Mouse (Mus musculus) cerebellum, adult 8-10 months (tissue): Measurements from ENCODE around the gene Clk1.
"Not testable (repeated sequence)": the region's sequence is repeated elsewhere in the genome, so short reads cannot be mapped to it uniquely, and the experiment has no call there.

Experiments used
- DNase-seq: peaks from one replicate; pipeline ENCODE4 v3.0.0; 2022

Clk1 gene

DNA sequence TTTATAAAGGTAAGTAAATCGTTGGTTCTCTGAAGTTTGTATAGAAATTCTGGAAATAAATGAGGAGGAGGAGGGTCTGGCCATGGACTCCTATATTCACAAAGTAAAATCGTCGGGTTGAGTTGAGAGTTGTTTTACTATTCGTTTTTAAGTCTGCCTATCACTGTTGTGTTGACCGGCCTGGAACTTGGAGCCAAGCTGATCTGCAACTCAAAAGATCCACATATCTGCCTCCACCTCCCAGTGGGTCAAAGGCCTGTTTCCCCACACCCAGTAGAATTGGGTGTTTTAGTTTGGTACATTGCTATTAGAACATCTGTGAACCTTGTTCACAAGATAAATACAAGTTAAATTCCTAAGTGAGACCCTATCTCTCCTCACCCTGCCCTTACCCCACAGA, 20.1 kb downstream of the Clk1 start:
- DNase-seq, result no peak

DNA sequence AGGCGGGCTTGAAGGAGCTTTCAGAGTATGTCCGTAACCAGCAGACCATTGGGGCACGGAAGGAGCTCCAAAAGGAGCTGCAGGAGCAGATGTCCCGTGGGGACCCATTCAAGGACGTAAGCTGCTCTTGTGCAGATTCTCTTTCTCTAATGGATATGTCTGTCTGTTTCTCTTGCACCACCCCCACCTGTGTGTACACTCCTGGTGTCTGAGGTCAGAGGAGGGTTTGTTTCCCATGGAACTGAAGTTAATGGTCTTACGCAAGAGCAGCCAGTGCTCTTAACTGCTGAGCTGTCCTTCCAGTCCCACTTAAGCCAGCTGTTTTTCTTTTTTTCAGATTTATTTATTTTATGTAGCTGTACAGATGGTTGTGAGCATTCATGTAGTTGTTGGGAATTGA, 22.5 kb downstream of the Clk1 start:
- DNase-seq, result no peak

GRCm38 (mm10) chr1:58397731-58398130, 26.1 kb downstream of the Clk1 start:
- DNase-seq, result no peak

DNA sequence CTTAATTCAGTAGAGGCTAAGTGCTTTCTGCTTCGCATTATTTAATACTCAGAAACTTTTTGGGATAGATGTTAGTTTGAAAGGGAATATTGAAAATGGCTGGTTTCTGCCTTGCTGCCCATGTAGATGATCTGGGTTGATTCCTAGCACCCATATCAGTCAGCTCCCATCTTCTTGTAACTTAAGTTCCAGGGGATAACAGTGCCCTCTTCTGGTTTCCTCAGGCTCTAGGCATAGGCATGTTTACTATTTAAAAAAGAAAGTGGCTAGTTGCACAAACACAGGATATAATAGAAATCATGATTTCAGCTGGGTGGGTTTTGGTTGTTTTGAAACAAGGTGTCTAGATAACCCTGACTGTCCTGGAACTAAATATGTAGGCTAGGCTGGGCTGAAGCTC, 27.7 kb downstream of the Clk1 start:
- no peak for DNase-seq

- no peak for DNase-seq
Measured at GRCm38 (mm10) chr1:58395341-58395740, 28.5 kb downstream of the Clk1 start.

DNA sequence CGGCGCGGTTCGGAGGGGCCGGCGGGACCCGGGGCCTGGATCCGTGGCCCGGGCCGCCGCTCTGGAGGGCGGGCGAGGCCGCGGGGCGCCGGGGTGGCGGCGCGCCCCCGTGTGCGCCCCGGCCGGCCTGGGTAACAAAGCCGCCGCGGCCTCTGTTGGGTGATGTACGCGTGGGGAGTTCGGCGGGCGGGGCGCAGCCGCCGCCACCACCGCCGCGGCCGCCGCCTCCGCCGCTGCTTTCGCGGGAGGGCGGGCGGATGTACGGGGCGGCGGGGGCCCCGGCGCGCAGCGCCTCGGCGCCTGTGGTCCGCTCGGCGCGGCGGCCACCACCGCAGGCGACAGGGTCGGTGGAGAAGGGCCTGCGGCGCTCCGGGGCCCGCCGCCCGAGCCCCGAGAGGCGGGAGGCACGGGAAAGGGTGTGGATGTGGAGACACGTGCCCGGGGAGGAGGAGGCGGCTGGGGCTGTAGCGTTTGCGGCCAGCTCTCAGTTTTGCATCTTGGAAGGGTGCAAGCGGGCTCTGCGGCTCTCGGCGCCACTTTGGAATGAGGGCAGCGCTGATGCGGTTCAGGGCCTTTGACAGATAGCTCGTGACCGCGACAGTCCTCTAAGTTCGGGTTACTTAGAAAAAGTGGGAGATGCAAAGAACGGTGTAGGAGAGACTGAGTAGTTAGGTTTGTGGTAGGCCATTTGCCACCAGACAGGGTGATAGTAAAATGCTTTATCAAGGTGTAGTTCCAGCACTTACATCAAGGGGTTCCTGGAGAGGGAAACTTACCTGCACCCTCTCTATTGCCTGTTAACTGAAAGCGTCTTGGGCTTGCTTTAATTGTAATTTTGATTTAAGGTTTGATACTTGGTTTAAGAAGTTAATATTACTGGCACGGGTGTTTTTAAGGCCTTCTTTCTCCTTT, 30.3 kb downstream of the Clk1 start:
- peak; percentile 40 for DNase-seq

GRCm38 (mm10) chr1:58392652-58393283, 31.1 kb downstream of the Clk1 start, which contains the start of gene Bzw1:
TSS of gene Bzw1 (plus strand) at chr1:58392898.
- DNase-seq, result peak; percentile 92

DNA sequence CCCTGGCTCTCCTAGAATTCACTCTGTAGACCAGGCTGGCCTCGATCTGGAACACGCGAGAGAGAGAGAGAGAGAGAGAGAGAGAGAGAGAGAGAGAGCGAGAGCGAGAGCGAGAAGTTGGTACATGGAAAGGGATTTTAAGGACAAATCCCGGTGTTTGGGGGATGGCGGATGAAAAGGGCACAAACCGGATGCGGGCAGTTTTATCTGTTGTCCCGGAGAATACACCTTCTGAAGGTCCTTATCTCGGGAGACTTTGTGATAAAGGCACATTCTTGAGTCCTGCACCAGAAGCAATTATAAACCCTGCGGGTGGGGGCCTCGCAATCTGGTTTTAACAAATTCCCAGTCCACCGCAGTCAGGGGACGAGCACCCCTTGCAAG, 31.6 kb downstream of the Clk1 start:
- no peak for DNase-seq

DNA sequence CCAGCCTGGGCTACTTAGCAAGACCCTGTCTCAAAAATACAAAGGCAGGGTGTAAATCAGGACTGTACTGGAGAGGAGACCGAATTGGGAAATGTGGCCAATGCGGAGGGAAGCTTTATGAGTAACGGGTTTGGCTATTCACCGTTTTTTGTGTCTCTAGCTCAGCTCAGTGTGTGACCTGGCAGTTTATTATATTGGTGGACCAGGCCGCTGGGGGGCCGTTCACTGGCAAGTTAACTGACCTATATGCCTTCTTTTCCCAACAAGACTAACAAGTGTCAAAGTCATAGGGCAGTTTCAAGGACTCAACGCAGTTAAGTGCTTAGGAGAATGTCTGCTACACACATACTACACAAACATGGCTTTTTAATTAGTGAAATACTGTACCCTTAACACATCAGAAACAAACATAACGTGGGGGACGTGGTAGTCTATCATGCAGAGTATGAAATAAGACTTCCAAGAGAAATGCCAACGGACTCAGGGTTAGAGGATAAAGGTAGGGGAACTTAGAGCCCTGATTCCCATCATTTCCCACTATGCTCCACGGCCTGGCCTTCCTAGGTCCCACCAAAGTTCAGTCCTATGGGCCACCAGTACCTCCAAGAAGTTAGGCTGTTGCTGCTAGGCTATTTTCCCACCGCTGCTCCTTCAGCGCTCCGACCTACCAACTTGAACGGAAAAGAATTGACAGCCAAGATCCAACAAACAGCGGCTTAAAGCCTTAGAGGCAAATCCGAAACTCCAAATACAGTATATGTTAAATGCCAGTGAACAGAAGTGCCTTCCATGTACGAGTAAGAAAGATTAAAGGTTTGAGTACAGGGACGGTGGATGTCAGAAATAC, 32.2 kb downstream of the Clk1 start:
- no peak for DNase-seq

DNA sequence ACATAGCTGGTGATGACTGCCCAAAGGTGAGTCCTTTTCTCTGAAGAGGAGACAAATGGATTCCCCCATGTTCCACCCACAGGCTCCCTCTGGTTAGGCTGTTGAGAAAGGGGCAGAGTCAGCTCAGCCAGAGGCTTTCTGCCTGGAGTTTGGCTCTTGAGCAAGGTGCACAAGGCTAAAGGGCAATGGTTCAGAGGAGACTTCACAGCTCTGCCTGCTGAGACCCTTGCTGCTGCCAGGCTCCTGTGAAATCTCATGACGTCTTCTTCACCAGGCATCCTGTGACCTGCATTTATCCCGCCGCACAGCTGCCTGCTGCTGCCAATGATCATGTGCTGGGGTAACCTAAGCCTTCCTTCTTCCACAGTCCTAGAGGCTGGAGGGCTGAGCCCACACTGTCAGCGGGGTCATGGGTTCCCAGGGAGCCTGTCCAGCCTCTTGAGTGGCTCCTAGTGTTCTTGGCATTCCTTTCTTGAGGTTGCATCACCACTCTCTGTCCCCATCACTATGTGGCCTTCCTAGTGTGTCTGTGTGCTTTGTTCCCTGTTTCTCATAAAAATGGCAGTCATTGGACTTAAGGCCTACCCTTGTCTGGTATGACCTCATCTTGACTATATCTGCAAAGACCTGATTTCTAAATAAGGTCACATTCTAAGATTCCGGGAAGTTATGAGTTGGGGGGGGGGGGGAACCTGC, 41.1 kb downstream of the Clk1 start:
- no peak for DNase-seq

- DNase-seq, result no peak
Measured at GRCm38 (mm10) chr1:58375574-58376147, 48.2 kb downstream of the Clk1 start.

DNA sequence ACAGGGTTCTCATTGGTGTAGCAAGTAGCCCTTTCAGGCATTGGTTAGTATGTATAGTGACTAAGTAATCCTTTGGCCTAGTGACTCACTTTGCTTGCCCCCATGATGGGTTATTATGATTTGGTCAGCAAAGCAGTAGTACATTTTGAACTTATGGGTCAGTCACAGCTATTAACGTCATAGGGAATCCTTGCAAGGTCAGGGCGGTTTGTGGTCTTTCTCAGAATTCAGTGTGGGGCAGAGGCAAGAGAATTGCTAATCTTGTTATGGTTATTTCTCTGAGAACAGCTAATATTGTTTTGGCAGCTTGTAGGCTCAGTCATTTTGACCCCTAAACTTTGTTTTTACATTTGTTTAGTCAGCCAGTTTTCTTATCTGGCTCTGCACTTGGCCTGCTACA, 49.6 kb downstream of the Clk1 start:
- DNase-seq, result not testable (repeated sequence)

- DNase-seq, result no peak
Measured at GRCm38 (mm10) chr1:58369716-58370115, 54.1 kb downstream of the Clk1 start.

GRCm38 (mm10) chr1:58366737-58367471, 57.0 kb downstream of the Clk1 start:
- no peak for DNase-seq

DNA sequence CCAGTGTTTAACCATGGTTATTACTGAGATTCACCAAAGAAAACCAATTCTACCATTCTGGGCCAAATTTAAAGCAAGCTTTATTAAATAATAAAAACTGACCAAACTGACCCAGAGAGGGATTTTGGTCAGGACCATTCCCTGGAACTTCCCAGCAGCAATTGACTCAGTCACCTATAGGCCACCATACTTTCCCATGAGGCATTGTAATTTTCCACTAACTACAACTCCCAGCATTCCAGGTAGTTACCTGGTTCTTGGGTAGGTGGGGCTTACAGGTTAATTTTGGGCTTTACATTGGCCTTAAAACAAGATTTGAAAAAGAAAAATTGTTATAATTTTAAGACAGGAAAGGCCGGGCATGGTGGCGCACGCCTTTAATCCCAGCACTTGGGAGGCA, 58.0 kb downstream of the Clk1 start:
- DNase-seq, result no peak

GRCm38 (mm10) chr1:58364551-58364950, 59.3 kb downstream of the Clk1 start:
- no peak for DNase-seq

DNA sequence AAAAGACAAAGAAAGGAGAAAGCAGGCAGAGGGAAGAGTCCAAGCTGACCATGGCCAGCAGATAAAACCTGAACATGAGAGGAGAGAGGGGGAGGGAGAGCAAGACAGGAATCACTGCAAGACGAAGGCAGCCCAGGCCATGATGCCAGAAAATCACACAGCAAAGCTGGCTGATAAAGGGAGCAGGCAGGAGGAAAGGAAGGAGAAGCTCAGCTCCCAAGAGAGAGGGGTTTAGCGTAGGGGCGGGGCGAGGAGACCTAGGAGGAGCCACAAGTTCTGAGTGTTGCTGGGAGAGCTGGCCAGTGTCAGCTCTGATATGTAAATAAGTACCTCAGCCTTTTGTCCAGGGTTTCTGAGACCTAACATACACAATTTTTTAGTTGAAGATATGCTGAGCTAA, 61.6 kb downstream of the Clk1 start:
- DNase-seq, result no peak
